Mouse (Mus musculus) G1E (cell line): ENCODE data around the gene Sh3bgrl.

Source experiments
- CTCF ChIP-seq: IDR thresholded peaks from 2 replicates; pipeline ENCODE4 v1.5.1; 2012; ENCODE audit warnings: low read depth, low read length, inconsistent platforms, mixed read lengths
- GATA1 ChIP-seq: IDR thresholded peaks from 2 replicates; pipeline ENCODE4 v1.6.1; 2012; ENCODE audit warnings: borderline replicate concordance, low read length, inconsistent platforms, mixed read lengths
- POLR2AphosphoS5 ChIP-seq: IDR thresholded peaks from 2 replicates; pipeline ENCODE4 v1.6.1; 2012; ENCODE audit warnings: low read depth, low read length, inconsistent platforms; ENCODE audit not compliant: insufficient replicate concordance
- TAL1 ChIP-seq: conservative IDR thresholded peaks from 2 replicates; pipeline ENCODE4 v1.6.1; 2012; ENCODE audit warnings: low read depth, low read length, inconsistent platforms, mixed read lengths

DNA sequence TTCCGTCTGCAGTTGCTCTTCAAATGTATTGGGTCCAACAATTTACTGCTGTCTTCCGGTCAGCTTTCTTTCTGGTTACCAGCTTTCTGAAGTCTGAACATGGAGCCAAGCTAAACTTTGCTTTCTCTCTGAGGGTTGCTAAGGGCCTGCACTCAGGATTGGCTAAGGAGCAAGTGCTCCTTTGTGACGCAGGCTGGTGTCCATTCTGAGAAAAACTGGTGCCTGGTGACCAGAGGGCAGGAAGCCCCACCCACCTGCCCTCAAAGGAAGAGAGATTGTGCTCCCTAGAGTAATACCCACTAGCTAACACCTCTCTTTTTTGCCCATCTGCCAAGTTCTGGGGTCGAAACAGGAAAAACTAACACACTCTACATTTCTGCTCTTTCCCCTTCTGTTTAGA lies 95.8 kb downstream of the Sh3bgrl start:
- TF ChIP-seq CTCF: no peak
- TF ChIP-seq TAL1: no peak
- no peak for TF ChIP-seq GATA1
- TF ChIP-seq POLR2AphosphoS5: no peak
